Mouse (Mus musculus): ENCODE measurements around the gene Plod3.

DNA sequence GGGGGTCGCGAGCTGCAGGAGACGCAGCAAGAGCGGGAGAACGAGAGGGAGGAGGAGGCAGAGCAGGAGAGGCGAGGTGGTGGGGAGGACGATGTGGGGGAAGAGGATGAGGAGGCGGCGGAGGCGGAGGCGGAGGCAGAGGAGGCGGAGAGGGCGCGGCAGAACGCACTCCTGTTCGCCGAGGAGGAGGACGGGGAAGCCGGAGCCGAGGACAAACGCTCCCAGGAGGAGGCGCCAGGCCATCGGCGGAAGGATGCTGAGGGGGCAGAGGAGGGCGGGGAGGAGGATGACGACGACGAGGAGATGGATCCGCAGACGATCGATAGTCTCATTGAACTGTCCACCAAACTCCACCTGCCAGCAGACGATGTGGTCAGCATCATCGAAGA, 45.2 kb downstream of the Plod3 start:
- TF ChIP-seq CTCF (IDR thresholded peaks at IDR 0.05; ENCODE audit: borderline replicate concordance, insufficient read depth, low read depth, low read length) (no peak), POLR2A (IDR thresholded peaks at IDR 0.05; ENCODE audit: borderline replicate concordance, insufficient read depth, low read length) (no peak)
